Mouse (Mus musculus) layer of hippocampus, adult 18-20 months (tissue): ENCODE data around the gene Amot. TPM values are rescaled to one million over a fixed set of nuclear protein-coding genes. Genes with fewer than 3 reads are reported as not detected.
A peak's percentile ranks its signal among the peaks of the same experiment; 100 is the strongest.

Experiments
- DNase-seq, 2 experiments: peaks; one replicate each; pipeline ENCODE4 v3.0.0; 2022; ENCODE audit warnings: low spot score in 2 of 2
- long read RNA-seq: library from polyadenylated mRNA; stranded (forward); transcript quantifications from one replicate; pipeline ENCODE4 v2.0.0, GENCODE M21; 2021
- total RNA-seq, 2 experiments: library from RNA; stranded (reverse); gene quantifications; 2 replicates each; pipeline ENCODE4 v1.2.3; 2021

The Amot gene
- total RNA-seq: 10 to 100 TPM; 26.2 to 28.8 TPM
- long read RNA-seq, partial matches to known transcripts: 1 of 3 reads
- long read RNA-seq, other reads (novel, unspliced or antisense): 2 of 3 reads

- DNase-seq: peak; percentile 71 to 75
Measured at GRCm38 (mm10) chrX:145504717-145505415, at the start of gene Amot. Amot (minus strand) TSS chrX:145505181.

DNA sequence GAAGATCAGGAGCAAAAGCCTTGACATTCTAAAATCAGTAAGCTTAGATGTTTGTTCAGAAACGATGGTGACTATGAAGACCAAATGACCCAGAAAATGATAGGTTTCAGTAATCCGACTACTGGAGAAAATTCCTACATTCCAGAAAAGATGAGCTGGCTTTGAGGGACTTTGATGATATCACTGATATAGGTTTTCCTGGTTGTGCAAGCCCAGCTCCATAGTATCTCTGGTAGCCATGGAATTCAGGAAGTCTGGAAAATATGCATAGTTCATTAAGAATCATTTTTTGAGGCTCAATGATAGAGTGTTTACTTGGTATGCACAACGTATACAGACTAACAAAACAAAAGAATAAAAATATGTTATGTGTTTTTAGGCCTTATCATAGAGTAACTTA lies 40.1 kb upstream of the Amot start:
- no peak for DNase-seq

DNA sequence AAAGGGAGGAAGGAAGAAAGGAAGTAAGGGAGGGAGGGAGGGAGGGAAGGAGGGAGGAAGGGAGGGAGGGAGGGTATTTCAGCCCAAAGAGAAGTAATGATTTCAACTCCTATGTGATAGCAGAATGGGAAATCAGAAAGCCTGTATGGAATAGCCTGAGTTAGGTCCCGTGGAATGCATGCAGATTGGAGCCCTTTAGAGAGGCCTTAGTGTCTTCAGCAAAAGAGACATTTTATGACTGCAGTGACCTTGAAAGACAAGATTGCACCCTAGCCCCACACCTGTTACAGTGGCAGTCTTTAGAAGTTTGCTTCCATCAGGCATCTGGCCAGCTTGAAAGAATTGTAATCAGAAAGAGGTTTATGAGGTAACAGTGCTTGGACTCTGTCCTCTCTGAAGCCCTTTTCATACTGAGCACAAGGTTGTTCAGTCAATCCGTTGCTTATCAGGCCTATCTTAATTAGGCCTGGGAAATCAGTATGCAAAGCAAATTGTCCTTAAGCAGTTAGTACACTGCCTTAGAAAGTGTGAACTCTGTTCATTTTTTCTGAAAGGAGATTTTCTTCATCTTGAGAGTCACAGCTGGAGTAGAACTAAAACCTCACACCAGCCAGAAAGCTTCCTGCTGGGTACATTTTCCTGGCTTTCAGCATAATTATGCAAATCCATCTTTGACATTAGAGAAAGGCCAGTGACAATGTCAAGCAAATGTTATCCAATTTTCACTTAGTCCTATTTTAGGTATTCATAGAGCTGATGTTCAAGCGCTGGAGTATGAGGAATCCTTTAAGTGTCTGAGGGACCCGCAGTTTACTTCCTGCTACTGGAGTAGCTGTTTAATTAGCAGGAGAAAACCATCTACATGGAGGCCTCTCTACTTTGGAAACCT lies 38.9 kb upstream of the Amot start:
- DNase-seq: no peak

DNA sequence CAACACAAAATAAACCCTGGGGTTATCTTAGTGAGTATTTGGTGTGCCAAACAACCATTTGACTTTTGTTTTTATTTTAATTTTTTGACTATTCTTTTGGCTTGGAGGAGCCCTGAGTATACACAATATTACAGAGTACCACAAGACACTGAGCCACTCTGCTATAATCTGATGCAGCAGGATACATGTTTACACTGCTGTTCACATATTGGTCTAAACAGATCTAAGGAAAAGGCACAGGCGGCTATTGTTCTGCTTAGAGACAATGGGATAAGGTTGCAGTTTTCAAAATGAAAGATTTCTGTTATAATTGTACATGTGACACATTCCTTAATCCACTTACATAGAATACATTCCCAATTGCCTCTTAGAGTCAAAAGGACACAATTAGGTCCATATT lies 36.1 kb upstream of the Amot start:
- DNase-seq: no peak

DNA sequence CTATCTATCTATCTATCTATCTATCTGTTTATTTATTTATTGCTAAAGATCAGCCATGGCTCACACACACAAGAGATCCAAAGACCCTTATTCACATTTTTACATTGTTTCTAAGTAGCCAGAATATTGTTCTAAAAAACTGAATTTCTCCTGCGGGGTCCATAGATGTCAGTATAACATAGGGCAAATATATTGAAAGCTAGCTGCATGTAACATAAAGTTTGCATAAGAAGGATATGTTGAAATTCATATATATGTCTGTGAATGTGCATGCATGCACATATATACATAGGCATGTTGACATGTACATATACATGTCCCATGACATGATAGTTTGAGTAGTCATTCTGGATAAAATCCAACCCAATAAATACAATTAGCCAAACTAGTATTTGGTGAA lies 35.3 kb upstream of the Amot start:
- DNase-seq: no peak

DNA sequence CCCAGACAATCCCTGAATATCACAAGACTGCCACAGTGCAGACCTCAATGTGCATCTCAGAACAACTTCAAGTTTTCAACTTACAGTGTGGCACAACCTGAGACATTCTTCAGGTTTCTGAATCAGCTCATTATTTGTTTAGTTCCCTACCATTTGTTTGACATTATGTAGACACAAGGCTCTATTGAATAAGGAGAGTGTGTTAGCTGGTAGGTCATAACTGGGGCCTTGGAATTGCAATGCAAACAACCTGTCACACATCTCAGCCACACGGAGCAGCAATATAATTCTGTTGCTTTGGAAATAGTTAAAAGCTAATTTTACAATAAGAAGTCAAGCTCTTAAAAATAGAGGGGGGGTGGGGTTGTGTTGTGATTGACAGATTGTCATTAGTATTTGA lies 24.6 kb upstream of the Amot start:
- DNase-seq: no peak

DNA sequence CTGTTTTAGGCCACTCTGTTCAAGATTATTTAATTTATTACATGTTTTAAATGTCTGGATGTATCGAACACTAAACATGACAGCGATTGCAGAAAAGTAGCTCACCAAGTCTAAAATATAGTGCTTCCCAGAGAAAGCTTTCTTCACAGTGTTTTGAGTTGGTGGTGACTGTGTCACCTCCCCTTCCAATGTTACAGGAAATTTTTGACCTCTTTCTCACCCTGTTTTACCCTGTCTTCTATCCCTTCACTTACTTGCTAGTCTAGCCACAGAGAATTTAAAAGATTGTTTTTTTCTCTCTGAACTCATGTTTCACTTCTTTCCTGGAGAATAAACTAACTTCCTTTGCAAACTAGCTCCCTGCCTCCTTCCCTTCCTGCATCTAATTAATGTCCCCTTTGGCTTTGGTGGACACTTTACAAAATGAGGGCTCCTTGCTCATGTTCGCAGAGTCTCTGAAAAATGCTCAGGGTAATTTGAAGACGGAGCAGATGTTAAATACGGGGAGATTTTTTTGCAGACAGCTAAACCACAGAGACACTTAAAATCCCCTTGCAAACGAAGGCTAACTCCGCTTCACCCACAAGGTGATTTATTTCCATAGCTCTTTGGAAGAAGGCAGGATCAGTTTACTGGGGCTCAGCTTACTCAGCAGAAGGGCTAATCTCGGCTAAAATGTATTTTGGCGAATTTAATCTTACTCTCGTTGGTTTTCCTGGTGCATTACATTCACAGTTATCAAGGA lies 11.5 kb upstream of the Amot start:
- DNase-seq: no peak

DNA sequence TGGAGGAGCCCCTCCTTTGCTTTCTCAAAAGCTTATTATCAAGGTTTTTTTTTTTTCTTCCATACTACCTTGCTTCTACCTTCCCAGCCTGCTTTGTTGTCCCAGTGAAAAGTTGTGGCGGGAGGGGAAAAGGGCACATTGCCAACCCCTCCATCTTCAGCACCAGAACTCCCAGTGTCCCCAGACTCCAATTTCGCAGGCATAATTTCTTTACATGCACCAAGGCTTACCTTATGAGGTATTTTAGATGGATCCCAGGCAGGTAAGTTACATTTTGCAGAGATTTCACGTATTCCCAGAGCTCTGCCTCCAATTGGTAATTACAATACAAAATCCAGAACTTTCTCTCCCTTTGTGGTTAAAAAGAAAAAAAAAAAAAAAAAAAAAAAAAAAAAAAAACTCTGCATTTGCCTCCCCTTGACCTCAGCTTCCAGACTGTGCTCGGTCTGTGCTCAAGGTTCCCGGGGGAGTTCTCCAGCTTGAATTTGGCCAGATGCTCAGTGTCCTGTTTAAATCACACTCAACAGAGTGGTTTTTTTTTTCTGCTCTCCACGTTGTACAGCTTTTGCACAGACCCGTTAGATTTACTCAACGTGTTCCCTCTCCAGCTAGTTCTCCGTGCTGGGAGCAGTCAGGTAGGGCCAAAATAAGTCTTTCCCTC lies 10.6 kb upstream of the Amot start:
- no peak for DNase-seq

- DNase-seq: no peak
Measured at GRCm38 (mm10) chrX:145510675-145511074, 5.7 kb upstream of the Amot start.

- DNase-seq: peak; percentile 25 to 70
Measured at GRCm38 (mm10) chrX:145505457-145506201, 648 bp upstream of the Amot start.

DNA sequence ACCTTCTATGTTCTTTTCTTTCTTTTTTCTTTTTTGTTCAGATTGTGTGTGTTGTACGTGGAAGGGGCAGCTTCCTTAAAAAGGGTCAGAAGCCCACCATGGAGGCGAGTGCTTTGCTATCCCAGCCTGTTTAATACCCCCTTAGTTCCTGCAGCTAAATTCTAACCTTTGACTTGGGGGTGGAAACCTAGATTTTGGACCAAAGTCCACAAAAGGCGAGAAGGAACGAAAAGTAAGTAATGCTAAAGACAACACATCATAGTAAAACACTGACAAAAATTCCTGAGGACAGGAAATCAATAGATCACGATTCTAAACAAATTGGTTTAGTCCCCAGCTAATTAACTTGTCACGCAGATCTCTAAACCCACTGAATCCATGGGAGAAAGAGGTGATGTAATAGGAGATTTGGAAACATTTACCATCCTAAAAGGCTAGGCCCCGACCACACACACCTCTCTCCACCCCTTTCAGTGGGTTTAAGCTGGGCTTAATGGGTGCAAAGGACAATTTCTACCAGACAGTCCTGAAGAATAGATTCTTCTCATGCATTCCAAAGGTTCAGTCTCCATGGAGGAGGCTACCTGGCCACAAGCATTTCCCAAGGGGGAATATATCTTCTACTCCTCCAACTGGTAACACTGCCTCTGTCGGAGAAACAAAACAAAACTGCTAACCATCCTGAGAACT lies 3.2 kb downstream of the Amot start:
- no peak for DNase-seq

- DNase-seq: no peak
Measured at GRCm38 (mm10) chrX:145499101-145499500, 5.9 kb downstream of the Amot start.

- DNase-seq: no peak
Measured at GRCm38 (mm10) chrX:145498691-145499090, 6.3 kb downstream of the Amot start.

- no peak for DNase-seq
Measured at GRCm38 (mm10) chrX:145497486-145497885, 7.5 kb downstream of the Amot start.

GRCm38 (mm10) chrX:145495381-145495780 lies 9.6 kb downstream of the Amot start:
- no peak for DNase-seq

GRCm38 (mm10) chrX:145490821-145491220 lies 14.2 kb downstream of the Amot start:
- DNase-seq: no peak

DNA sequence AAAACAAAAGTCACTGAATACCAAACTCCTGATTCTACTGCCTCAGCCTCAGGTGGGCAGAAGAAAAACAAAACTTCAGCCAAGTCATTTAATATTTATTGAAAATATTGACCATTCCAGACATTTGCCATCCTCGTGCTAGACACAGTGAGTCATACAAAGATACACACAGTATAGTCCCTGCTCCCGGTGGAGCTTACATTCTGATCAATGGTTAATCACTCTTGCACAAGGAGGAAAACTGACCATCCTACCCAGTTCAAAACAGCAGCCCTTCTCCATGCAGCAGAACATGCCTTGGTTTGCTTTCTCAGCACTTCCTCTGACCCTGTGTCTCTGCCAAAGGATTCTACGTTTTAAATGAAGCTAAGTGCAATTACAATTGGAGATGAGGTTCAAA lies 14.6 kb downstream of the Amot start:
- DNase-seq: no peak

DNA sequence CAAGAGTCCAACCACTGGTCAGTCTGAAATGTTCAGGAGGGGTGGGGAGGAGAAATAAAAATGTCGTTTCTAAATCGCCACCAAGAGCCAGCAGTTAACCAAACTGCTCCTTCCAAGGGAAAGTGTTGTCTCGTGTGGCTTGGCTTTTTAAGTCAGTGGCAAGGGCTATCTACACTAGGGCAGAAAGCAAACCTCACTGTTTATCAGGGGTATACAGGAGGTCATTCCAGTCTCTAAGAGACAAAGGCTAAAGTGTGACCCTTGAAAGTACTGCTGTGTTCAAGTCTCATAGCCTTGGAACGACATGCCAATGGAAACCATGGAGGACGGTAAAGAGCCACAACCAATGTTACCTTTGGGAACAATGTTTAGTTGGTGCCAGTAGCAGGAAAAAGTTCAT lies 15.0 kb downstream of the Amot start:
- DNase-seq: no peak

DNA sequence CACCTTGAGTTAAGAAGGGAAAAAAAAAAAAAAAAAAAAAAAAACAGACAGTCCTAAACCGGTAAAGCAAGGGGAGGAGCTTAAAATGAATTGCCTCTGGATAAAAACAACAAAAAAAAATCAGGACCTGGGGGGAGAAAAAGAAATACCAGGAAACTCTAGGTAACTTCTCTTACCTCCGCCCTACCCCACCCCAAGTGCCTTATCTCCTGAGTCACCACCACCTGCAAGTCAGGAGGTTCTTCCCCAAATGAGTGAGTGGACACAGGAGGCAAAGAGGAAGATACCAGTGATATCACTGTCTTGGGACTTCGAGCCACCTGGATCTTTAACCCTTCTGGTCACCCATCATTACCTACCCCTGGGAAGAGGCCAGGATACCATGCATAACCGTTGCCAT lies 19.5 kb downstream of the Amot start:
- no peak for DNase-seq
